Mouse (Mus musculus): ENCODE data around the gene Fosl2. TPM values are rescaled to one million over a fixed set of nuclear protein-coding genes. Genes with fewer than 3 reads are reported as not detected.

The Fosl2 gene
- 13.8 TPM for polyA plus RNA-seq (2015; fragmentation: Illumina TruSeq; extraction: RNeasy Lipid Tissue Mini Kit (QIAGEN cat#74804); ENCODE audit: low read depth, low replicate concordance)

DNA sequence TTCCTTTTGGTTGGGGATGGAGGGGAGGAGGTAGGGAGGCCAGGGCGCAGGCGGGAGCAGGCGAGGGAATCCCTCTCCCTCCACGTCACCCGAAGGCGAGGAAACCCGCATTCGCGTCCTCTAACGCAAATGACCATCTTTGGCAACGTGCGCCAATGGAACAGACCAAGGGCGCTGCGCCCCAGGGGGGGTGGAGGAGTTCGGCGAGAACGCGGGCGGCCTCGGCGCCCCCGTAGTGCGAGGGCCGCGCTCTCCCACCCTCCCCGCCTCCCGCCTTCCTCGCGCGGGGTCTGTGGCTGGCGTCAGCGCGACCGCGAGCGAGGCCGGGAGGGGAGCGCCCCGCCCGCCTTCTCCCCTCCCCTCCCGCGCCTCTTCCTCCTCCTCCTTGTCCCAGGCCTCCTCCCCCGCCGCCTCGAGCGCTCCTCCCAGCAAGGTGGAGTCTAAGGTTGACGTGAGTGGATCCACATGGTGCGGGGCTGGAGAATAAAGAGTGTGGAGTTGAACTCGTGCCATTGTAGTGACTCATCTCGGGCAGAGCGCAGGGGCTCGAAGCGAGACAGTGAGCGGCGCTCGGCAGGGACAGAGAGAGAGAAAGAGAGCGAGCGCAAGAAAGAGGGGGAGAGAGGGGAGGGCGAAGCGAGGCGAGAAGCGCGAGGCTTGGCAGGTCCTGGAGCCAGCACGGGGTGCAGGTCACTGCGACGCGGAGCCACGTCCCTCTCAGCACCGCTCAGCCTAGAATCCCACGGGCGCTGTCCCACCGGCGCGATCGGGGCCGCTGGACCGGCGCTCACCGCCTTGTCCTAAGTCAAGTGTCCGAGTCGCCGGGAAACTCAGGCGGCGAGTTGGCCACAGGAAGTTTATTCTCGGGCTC, at the start of gene Fosl2:
Gene Fosl2, plus strand, starts transcription at position 466 of the 871 bp plus-strand sequence.

Other genes with a start within 250 kb of the Fosl2 start
- gene Plb1, start 96.9 kb downstream of the Fosl2 start, polyA plus RNA-seq (2015; fragmentation: Illumina TruSeq; extraction: RNeasy Lipid Tissue Mini Kit (QIAGEN cat#74804); ENCODE audit: low read depth, low replicate concordance) = 3.0 TPM